Mouse (Mus musculus): ENCODE results near the gene Suco. TPM values are rescaled to one million over a fixed set of nuclear protein-coding genes. Genes with fewer than 3 reads are reported as not detected.

Suco gene
- polyA plus RNA-seq, 1 experiment from 2014 or later, result 32.6 TPM

GRCm38 (mm10) chr1:161799791-161800190, 76.7 kb downstream of the Suco start:
- no peak overlapping the region for H3K9ac ChIP-seq (replicated peaks)
- H3K4me2 ChIP-seq (replicated peaks), result no peak overlapping the region
- no peaks in the 10 kb centered on the region for H3K27me3 ChIP-seq
- H3K4me3 ChIP-seq, result no peak overlapping the region
- no peak overlapping the region for H3K27ac ChIP-seq (replicated peaks)
- no peaks in the 10 kb centered on the region for H3K4me1 ChIP-seq
- H3K9me3 ChIP-seq, result no peaks in the 10 kb centered on the region
- H3K36me3 ChIP-seq, result no peaks in the 10 kb centered on the region
- ATAC-seq (replicated peaks), result no peak

- no peak overlapping the region for H3K4me2 ChIP-seq (replicated peaks)
- H3K4me3 ChIP-seq, result no peak overlapping the region
- no peak overlapping the region for H3K27ac ChIP-seq (replicated peaks)
- H3K36me3 ChIP-seq, result no peaks in the 10 kb centered on the region
- no peak overlapping the region for H3K9ac ChIP-seq (replicated peaks)
- 86% methylated on average over 3 of the region's 3 CpGs for WGBS
- no peaks in the 10 kb centered on the region for H3K9me3 ChIP-seq
- no peak for ATAC-seq (replicated peaks)
- no peaks in the 10 kb centered on the region for H3K4me1 ChIP-seq
- H3K27me3 ChIP-seq, result no peaks in the 10 kb centered on the region
These were observed 77.6 kb downstream of the Suco start for GRCm38 (mm10) chr1:161798866-161799265.

GRCm38 (mm10) chr1:161794447-161795211, 81.9 kb downstream of the Suco start:
- no peaks in the 10 kb centered on the region for H3K4me1 ChIP-seq
- no peak overlapping the region for H3K27ac ChIP-seq (replicated peaks)
- H3K9me3 ChIP-seq, result no peaks in the 10 kb centered on the region
- H3K4me2 ChIP-seq (replicated peaks), result no peak overlapping the region
- H3K36me3 ChIP-seq, result no peaks in the 10 kb centered on the region
- no peak overlapping the region for H3K9ac ChIP-seq (replicated peaks)
- 87% methylated on average over 10 of the region's 10 CpGs for WGBS
- H3K27me3 ChIP-seq, result no peaks in the 10 kb centered on the region
- H3K4me3 ChIP-seq, result no peak overlapping the region
- ATAC-seq (replicated peaks), result no peak

GRCm38 (mm10) chr1:161793321-161793720, 83.2 kb downstream of the Suco start:
- H3K27ac ChIP-seq (replicated peaks), result no peak overlapping the region
- H3K4me2 ChIP-seq (replicated peaks), result no peak overlapping the region
- ATAC-seq (replicated peaks), result no peak
- WGBS, result 86% methylated on average over 3 of the region's 3 CpGs
- H3K9ac ChIP-seq (replicated peaks), result no peak overlapping the region
- H3K36me3 ChIP-seq, result no peaks in the 10 kb centered on the region
- H3K27me3 ChIP-seq, result no peaks in the 10 kb centered on the region
- H3K4me3 ChIP-seq, result no peak overlapping the region
- no peaks in the 10 kb centered on the region for H3K9me3 ChIP-seq
- no peaks in the 10 kb centered on the region for H3K4me1 ChIP-seq

- no peak for ATAC-seq (replicated peaks)
- Histone ChIP-seq H3K27me3 (no peaks in the 10 kb centered on the region), H3K4me2 (replicated peaks) (no peak overlapping the region), H3K27ac (replicated peaks) (no peak overlapping the region), H3K9me3 (no peaks in the 10 kb centered on the region), H3K36me3 (no peaks in the 10 kb centered on the region), H3K4me1 (no peaks in the 10 kb centered on the region), H3K9ac (replicated peaks) (no peak overlapping the region), H3K4me3 (no peak overlapping the region)
- 92% methylated on average over 4 of the region's 4 CpGs for WGBS
These were observed 83.9 kb downstream of the Suco start for GRCm38 (mm10) chr1:161792687-161792969.

GRCm38 (mm10) chr1:161791854-161792686, 84.4 kb downstream of the Suco start:
- Histone ChIP-seq H3K9me3 (no peaks in the 10 kb centered on the region), H3K4me1 (no peaks in the 10 kb centered on the region), H3K9ac (replicated peaks) (no peak overlapping the region), H3K27me3 (no peaks in the 10 kb centered on the region), H3K27ac (replicated peaks) (no peak overlapping the region), H3K36me3 (no peaks in the 10 kb centered on the region), H3K4me3 (no peak overlapping the region), H3K4me2 (replicated peaks) (no peak overlapping the region)
- ATAC-seq (replicated peaks), result no peak
- WGBS, result 91% methylated on average over 8 of the region's 8 CpGs

GRCm38 (mm10) chr1:161788339-161788738, 88.1 kb downstream of the Suco start, which contains the start of gene Fasl:
TSS of gene Fasl (minus strand) at chr1:161788495.
- Histone ChIP-seq H3K36me3 (no peaks in the 10 kb centered on the region), H3K27ac (replicated peaks) (no peak within 1 kb of the TSS), H3K4me1 (no peaks in the 10 kb centered on the region), H3K27me3 (no peaks in the 10 kb centered on the region), H3K9me3 (no peaks in the 10 kb centered on the region), H3K4me2 (replicated peaks) (no peak within 1 kb of the TSS), H3K4me3 (no peak within 1 kb of the TSS), H3K9ac (replicated peaks) (no peak within 1 kb of the TSS)
- 92% methylated on average over 9 of the region's 9 CpGs for WGBS
- no peak for ATAC-seq (replicated peaks)

- Histone ChIP-seq H3K9me3 (no peaks in the 10 kb centered on the region), H3K4me3 (no peak overlapping the region), H3K4me1 (no peaks in the 10 kb centered on the region), H3K27me3 (no peaks in the 10 kb centered on the region), H3K27ac (replicated peaks) (no peak overlapping the region), H3K9ac (replicated peaks) (no peak overlapping the region), H3K36me3 (no peaks in the 10 kb centered on the region), H3K4me2 (replicated peaks) (no peak overlapping the region)
- WGBS, result 80% methylated on average over 2 of the region's 2 CpGs
- no peak for ATAC-seq (replicated peaks)
These were observed 93.8 kb downstream of the Suco start for GRCm38 (mm10) chr1:161782725-161783124.

GRCm38 (mm10) chr1:161781594-161781993, 94.9 kb downstream of the Suco start:
- no peak overlapping the region for H3K4me3 ChIP-seq

GRCm38 (mm10) chr1:161779057-161779456, 97.4 kb downstream of the Suco start:
- Histone ChIP-seq H3K27ac (replicated peaks) (no peak overlapping the region), H3K9ac (replicated peaks) (no peak overlapping the region), H3K4me2 (replicated peaks) (no peak overlapping the region), H3K27me3 (no peaks in the 10 kb centered on the region), H3K4me3 (no peak overlapping the region), H3K36me3 (no peaks in the 10 kb centered on the region), H3K9me3 (no peaks in the 10 kb centered on the region), H3K4me1 (no peaks in the 10 kb centered on the region)
- ATAC-seq (replicated peaks), result no peak

More at GRCm38 (mm10) chr1:161781594-161781993, 94.9 kb downstream of the Suco start:
- Histone ChIP-seq H3K27me3 (no peaks in the 10 kb centered on the region), H3K36me3 (no peaks in the 10 kb centered on the region), H3K4me2 (replicated peaks) (no peak overlapping the region), H3K27ac (replicated peaks) (no peak overlapping the region), H3K4me1 (no peaks in the 10 kb centered on the region), H3K9me3 (no peaks in the 10 kb centered on the region), H3K9ac (replicated peaks) (no peak overlapping the region)
- 90% methylated on average over 5 of the region's 5 CpGs for WGBS
- ATAC-seq (replicated peaks), result no peak

- 83% methylated on average over 6 of the region's 6 CpGs for WGBS
- no peak overlapping the region for H3K4me3 ChIP-seq
- no peaks in the 10 kb centered on the region for H3K36me3 ChIP-seq
- no peaks in the 10 kb centered on the region for H3K9me3 ChIP-seq
- H3K9ac ChIP-seq (replicated peaks), result no peak overlapping the region
- H3K27ac ChIP-seq (replicated peaks), result no peak overlapping the region
- no peaks in the 10 kb centered on the region for H3K4me1 ChIP-seq
- no peak overlapping the region for H3K4me2 ChIP-seq (replicated peaks)
- ATAC-seq (replicated peaks), result no peak
- H3K27me3 ChIP-seq, result no peaks in the 10 kb centered on the region
These were observed 101.3 kb downstream of the Suco start for GRCm38 (mm10) chr1:161775151-161775550.

- 76% methylated on average over 2 of the region's 2 CpGs for WGBS
- H3K4me3 ChIP-seq, result no peak overlapping the region
- no peak overlapping the region for H3K9ac ChIP-seq (replicated peaks)
- ATAC-seq (replicated peaks), result no peak
- H3K36me3 ChIP-seq, result no peaks in the 10 kb centered on the region
- H3K9me3 ChIP-seq, result no peaks in the 10 kb centered on the region
- no peaks in the 10 kb centered on the region for H3K27me3 ChIP-seq
- H3K4me1 ChIP-seq, result no peaks in the 10 kb centered on the region
- no peak overlapping the region for H3K27ac ChIP-seq (replicated peaks)
- H3K4me2 ChIP-seq (replicated peaks), result no peak overlapping the region
These were observed 105.2 kb downstream of the Suco start for GRCm38 (mm10) chr1:161771293-161771692.
